Mouse (Mus musculus) ES-Bruce4 (cell line): Measurements from ENCODE around the gene Tjap1. TPM values are rescaled to one million over a fixed set of nuclear protein-coding genes. Genes with fewer than 3 reads are reported as not detected.

Experiments used
- H3K27ac ChIP-seq: 2 replicates; pipeline ENCODE4 v1.5.1; 2012; ENCODE audit warnings: low read length, inconsistent platforms; ENCODE audit not compliant: insufficient read depth
- H3K27me3 ChIP-seq: 2 replicates; pipeline ENCODE4 v1.6.1; 2012; ENCODE audit warnings: mild to moderate bottlenecking, low read length, inconsistent platforms; ENCODE audit not compliant: control insufficient read depth, poor library complexity, insufficient read depth, severe bottlenecking
- H3K36me3 ChIP-seq: 2 replicates; pipeline ENCODE4 v1.6.1; 2012; ENCODE audit warnings: inconsistent platforms, mild to moderate bottlenecking, low read length, moderate library complexity; ENCODE audit not compliant: control insufficient read depth, poor library complexity, insufficient read depth, severe bottlenecking
- H3K4me1 ChIP-seq: one replicate; pipeline ENCODE4 v1.8.1; 2011; ENCODE audit warnings: low read length; ENCODE audit not compliant: control insufficient read depth, insufficient read depth
- H3K4me3 ChIP-seq: 2 replicates; pipeline ENCODE4 v1.5.1; 2011; ENCODE audit warnings: low read depth, mild to moderate bottlenecking, low read length
- H3K9ac ChIP-seq: 2 replicates; pipeline ENCODE4 v1.6.1; 2012; ENCODE audit warnings: low read depth, mild to moderate bottlenecking, inconsistent platforms; ENCODE audit not compliant: poor library complexity, severe bottlenecking
- H3K9me3 ChIP-seq: replicated peaks from 2 replicates; pipeline ENCODE4 v1.6.1; 2012; ENCODE audit warnings: mild to moderate bottlenecking, low read length, inconsistent platforms; ENCODE audit not compliant: control insufficient read depth, poor library complexity, insufficient read depth, severe bottlenecking
- CTCF ChIP-seq: IDR thresholded peaks from one replicate; pipeline ENCODE4 v1.8.1; 2011; ENCODE audit warnings: low read depth, low read length
- EP300 ChIP-seq: IDR thresholded peaks from 2 replicates; pipeline ENCODE4 v1.6.1; 2011; ENCODE audit warnings: low read depth, low read length; ENCODE audit not compliant: insufficient read depth
- POLR2A ChIP-seq: IDR thresholded peaks from one replicate; pipeline ENCODE4 v1.8.1; 2011; ENCODE audit warnings: low read length; ENCODE audit not compliant: insufficient read depth
- polyA plus RNA-seq: library from polyadenylated mRNA; stranded (reverse); fragments of >200 nt; gene quantifications from 2 replicates; pipeline ENCODE4 v1.2.4, GENCODE M21; 2011; ENCODE audit warnings: low read depth; ENCODE audit not compliant: missing spikeins, insufficient read depth, insufficient read length

Gene Tjap1
- polyA plus RNA-seq, 1 experiment = 75.2 TPM

DNA sequence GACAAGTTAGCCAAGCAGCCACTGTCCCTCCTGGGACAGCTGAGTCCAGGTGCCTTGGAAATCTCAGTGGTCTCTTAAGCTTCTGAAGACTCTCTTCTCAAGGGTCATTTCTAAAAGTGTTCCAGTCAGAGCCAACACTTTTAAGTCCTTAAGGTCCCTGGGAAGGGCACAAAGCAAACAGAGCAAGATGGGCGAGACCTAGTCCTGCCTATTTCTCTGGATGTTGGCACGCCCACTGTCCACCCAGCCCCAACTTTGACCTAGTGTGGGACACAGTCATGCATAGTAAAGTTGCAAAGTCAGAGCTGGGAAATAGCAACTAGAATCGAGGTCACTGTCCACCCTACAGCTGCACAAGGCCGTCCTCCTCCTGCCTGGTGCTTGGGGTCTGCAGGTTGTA lies 39.8 kb downstream of the Tjap1 start:
- peaks cover 72% of the 10 kb centered on the region for H3K36me3 ChIP-seq

DNA sequence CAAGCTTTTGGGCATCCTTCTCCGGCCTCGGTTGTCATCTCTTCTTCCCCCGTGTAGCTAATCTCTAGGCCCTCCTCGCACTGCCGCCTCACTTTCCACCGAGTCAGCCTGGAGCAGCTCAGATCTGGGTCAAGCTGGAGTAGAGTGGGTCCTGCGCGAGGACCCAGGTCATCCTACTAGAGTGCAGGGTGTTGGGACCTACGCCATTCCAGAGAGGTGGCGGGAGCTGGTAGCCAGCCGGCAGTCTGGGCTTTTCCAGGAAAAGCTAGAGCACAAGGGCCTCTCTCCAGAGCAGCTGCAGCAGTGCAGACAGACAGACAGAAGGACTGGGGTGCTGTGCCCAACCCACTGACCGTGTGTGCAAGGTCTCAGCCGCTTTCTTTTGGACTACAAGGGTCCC lies 40.6 kb downstream of the Tjap1 start:
- Histone ChIP-seq H3K36me3 (peaks cover 75% of the 10 kb centered on the region), H3K27ac (no peak overlapping the region), H3K4me1 (no peaks in the 10 kb centered on the region), H3K4me3 (no peak overlapping the region), H3K9ac (no peak overlapping the region), H3K9me3 (no peaks in the 10 kb centered on the region), H3K27me3 (no peaks in the 10 kb centered on the region)
- TF ChIP-seq CTCF = no peak
- no peak for TF ChIP-seq EP300
- TF ChIP-seq POLR2A = no peak

More for the DNA sequence above, 39.8 kb downstream of the Tjap1 start:
- Histone ChIP-seq H3K4me3 (no peak overlapping the region), H3K4me1 (no peaks in the 10 kb centered on the region), H3K27ac (no peak overlapping the region), H3K27me3 (no peaks in the 10 kb centered on the region), H3K9me3 (no peaks in the 10 kb centered on the region), H3K9ac (no peak overlapping the region)
- TF ChIP-seq CTCF (no peak), POLR2A (no peak), EP300 (no peak)

DNA sequence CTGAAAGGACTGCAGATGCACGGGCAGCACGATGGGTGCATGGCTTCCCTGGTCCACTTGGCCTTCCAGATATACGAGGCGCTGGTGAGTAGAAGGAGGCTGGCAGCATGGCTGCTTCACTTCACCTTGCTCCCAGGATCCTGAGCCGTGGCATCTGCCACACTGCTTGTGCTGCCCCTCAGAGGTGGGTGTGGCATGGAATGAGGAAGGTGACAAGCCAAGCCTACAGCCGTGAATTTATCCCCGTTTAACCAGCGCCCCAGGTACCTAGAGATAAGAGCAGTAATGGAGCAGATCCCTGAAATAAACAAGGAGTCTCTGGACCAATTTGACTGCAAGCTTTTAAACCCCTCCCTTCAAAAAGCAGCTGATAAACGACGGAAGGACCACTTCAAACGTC lies 41.4 kb downstream of the Tjap1 start:
- Histone ChIP-seq H3K4me1 (no peaks in the 10 kb centered on the region), H3K27me3 (no peaks in the 10 kb centered on the region), H3K9ac (no peak overlapping the region), H3K27ac (no peak overlapping the region), H3K4me3 (no peak overlapping the region), H3K36me3 (peaks cover 84% of the 10 kb centered on the region), H3K9me3 (no peaks in the 10 kb centered on the region)
- no peak for TF ChIP-seq EP300
- no peak for TF ChIP-seq CTCF
- TF ChIP-seq POLR2A = no peak

DNA sequence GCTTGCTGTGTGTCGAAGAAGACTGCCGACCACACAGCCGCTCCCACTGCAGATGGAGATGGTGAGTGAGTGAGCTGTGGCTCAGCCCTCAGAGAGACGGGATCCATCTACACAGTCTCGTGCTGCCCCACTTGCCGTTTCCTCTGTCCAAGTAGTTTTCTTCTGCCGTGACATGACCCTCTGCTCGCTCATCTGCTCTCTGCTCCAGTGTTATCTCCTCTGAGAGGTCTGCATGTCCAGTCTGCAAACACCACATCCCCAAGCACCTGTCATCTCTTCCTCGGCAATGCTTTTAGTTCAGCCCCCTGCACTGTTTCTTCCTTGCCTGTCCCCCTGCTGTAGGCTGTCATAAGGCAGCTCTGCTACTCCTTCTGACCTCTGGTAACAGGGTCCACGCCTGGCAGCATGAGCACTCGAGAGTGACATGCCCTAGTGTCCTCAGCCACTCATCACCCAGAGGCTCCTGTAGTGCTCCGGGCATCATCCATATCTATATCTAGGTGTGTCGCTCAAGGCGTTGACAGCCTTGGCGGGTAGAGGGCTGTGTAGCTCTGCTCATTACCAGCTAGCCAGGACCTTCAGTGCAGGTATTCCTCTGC lies 43.2 kb downstream of the Tjap1 start:
- Histone ChIP-seq H3K9ac (no peak overlapping the region), H3K27me3 (no peaks in the 10 kb centered on the region), H3K9me3 (no peaks in the 10 kb centered on the region), H3K27ac (no peak overlapping the region), H3K36me3 (peaks cover 81% of the 10 kb centered on the region), H3K4me3 (no peak overlapping the region), H3K4me1 (no peaks in the 10 kb centered on the region)
- TF ChIP-seq CTCF (no peak), POLR2A (no peak), EP300 (no peak)

DNA sequence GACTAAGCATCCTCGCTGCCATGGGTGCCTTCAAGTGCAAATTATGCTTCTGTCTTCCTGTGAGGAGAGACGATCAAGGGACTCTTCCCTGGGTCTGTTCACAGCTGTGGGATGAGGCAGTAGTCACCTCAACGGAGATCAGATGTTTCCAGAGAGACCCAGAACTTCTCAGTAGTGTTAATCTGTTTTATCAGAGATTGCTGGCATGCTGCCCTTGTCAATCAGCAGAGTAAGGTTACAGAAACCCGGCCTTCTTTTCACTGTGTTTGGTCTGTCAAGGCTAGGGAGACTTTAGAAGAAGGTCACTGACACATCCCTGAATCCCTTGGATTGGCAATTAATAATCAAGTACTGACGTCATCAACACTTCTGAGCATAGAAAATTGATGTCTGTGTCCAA lies 45.3 kb downstream of the Tjap1 start:
- Histone ChIP-seq H3K27me3 (no peaks in the 10 kb centered on the region), H3K9me3 (no peaks in the 10 kb centered on the region), H3K4me3 (no peak overlapping the region), H3K4me1 (no peaks in the 10 kb centered on the region), H3K27ac (no peak overlapping the region), H3K36me3 (peaks cover 81% of the 10 kb centered on the region), H3K9ac (no peak overlapping the region)
- TF ChIP-seq POLR2A (no peak), CTCF (no peak), EP300 (no peak)

DNA sequence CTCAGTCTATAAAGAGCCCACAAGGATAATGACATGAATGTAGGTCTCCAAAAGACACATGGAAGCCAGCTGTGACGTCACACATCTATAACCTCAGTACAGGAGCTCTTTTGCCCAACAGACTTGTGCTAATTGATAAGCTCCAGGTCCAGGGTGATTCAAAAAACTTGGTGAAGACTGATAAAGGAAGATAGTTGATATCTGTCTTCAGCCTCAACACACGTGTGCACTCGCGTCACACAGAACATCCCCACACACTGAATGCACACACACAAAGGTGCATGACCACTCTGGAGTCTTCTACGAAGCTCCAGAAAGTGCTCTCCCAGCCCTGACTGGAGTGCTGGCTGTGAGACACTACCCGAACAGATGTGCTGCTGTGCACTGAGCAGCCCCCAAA lies 45.7 kb downstream of the Tjap1 start:
- H3K4me1 ChIP-seq = no peaks in the 10 kb centered on the region
- no peak overlapping the region for H3K27ac ChIP-seq
- no peaks in the 10 kb centered on the region for H3K27me3 ChIP-seq
- H3K4me3 ChIP-seq = no peak overlapping the region
- no peaks in the 10 kb centered on the region for H3K9me3 ChIP-seq
- peaks cover 77% of the 10 kb centered on the region for H3K36me3 ChIP-seq
- TF ChIP-seq POLR2A (no peak), EP300 (no peak), CTCF (no peak)
- no peak overlapping the region for H3K9ac ChIP-seq
